Mouse (Mus musculus) adrenal gland, postnatal 0 days (tissue): ENCODE results near the gene Cd247. TPM values are rescaled to one million over a fixed set of nuclear protein-coding genes. Genes with fewer than 3 reads are reported as not detected.

Experiments
- polyA plus RNA-seq: library from polyadenylated mRNA; unstranded; fragments of >200 nt; fragmentation: Nextera tagmentation; extraction: Ambion mirVana; gene quantifications from 2 replicates; pipeline ENCODE4 v1.2.1, GENCODE M21; 2015

The Cd247 gene
- polyA plus RNA-seq: 0.25 and 0.65 TPM in 2 replicates

GRCm38 (mm10) chr1:165788511-165788910 lies at the start of gene Cd247:
Gene Cd247, plus strand, starts transcription at chr1:165788681.

GRCm38 (mm10) chr1:165763635-165764372 lies 24.7 kb upstream of the Cd247 start, which contains the start of gene Creg1:
Gene Creg1, plus strand, starts transcription at chr1:165763746.

Other genes with a start within 250 kb of the Cd247 start
- 80.5 and 83.6 TPM in 2 replicates for gene Mpzl1, start 154.1 kb upstream of the Cd247 start, polyA plus RNA-seq
- 20.3 TPM in 2 replicates for gene Rcsd1, start 78.9 kb upstream of the Cd247 start, polyA plus RNA-seq
- gene Creg1, start 24.9 kb upstream of the Cd247 start, polyA plus RNA-seq: 117 and 121 TPM in 2 replicates
- 8.1 and 11.2 TPM in 2 replicates for gene Pou2f1, start 214.0 kb downstream of the Cd247 start, polyA plus RNA-seq